Mouse (Mus musculus) MEL (cell line): Measurements from ENCODE around the gene Hoxd13.

Experiments
- CTCF ChIP-seq, 3 experiments: IDR thresholded peaks in 2 of 3; conservative IDR thresholded peaks in 1 of 3; 2 replicates each; pipeline ENCODE4 v1.5.1; 2011 to 2012; ENCODE audit warnings: low read length in 3 of 3, low read depth in 2 of 3, mild to moderate bottlenecking in 2 of 3, improper control_type of control experiment in 1 of 3, inconsistent platforms in 1 of 3, mixed read lengths in 1 of 3, moderate library complexity in 1 of 3; ENCODE audit not compliant: control insufficient read depth in 1 of 3, insufficient read depth in 1 of 3, poor library complexity in 1 of 3, severe bottlenecking in 1 of 3
- ELF1 ChIP-seq: IDR thresholded peaks from 2 replicates; pipeline ENCODE4 v1.6.1; 2014; ENCODE audit warnings: low read depth, mild to moderate bottlenecking, inconsistent platforms, low read length, improper control_type of control experiment, moderate library complexity
- GATA1 ChIP-seq: IDR thresholded peaks from 2 replicates; pipeline ENCODE4 v1.6.1; 2011; ENCODE audit warnings: low read depth, low read length, improper control_type of control experiment
- JUND ChIP-seq: IDR thresholded peaks from 2 replicates; pipeline ENCODE4 v1.6.1; 2011; ENCODE audit warnings: low read depth, mild to moderate bottlenecking, improper control_type of control experiment, low read length
- MAX ChIP-seq: IDR thresholded peaks from 2 replicates; pipeline ENCODE4 v1.6.1; 2011; ENCODE audit warnings: low read length, improper control_type of control experiment
- NELFE ChIP-seq: IDR thresholded peaks from 2 replicates; pipeline ENCODE4 v1.6.1; 2011; ENCODE audit warnings: low read depth, low read length, improper control_type of control experiment
- POLR2A ChIP-seq, 2 experiments: IDR thresholded peaks; 2 replicates each; pipeline ENCODE4 v1.6.1; 2011 to 2012; ENCODE audit warnings: low read length in 2 of 2, mild to moderate bottlenecking in 2 of 2, control low read depth in 1 of 2, improper control_type of control experiment in 1 of 2, low read depth in 1 of 2, moderate library complexity in 1 of 2; ENCODE audit not compliant: control insufficient read depth in 1 of 2, insufficient read depth in 1 of 2, poor library complexity in 1 of 2
- POLR2AphosphoS5 ChIP-seq: IDR thresholded peaks from 2 replicates; pipeline ENCODE4 v1.6.1; 2012; ENCODE audit warnings: low read depth, borderline replicate concordance, mild to moderate bottlenecking, inconsistent platforms, low read length, moderate library complexity, mixed read lengths
- RCOR1 ChIP-seq: IDR thresholded peaks from 2 replicates; pipeline ENCODE4 v1.6.1; 2012; ENCODE audit warnings: low read depth, mild to moderate bottlenecking, inconsistent platforms, low read length, improper control_type of control experiment
- TCF12 ChIP-seq: IDR thresholded peaks from 2 replicates; pipeline ENCODE4 v1.6.1; 2014; ENCODE audit warnings: low read depth, mild to moderate bottlenecking, inconsistent platforms, low read length, improper control_type of control experiment, moderate library complexity
- USF2 ChIP-seq, 2 experiments: IDR thresholded peaks; 2 replicates each; pipeline ENCODE4 v1.6.1; 2011 to 2012; ENCODE audit warnings: improper control_type of control experiment in 2 of 2, low read length in 2 of 2, borderline replicate concordance in 1 of 2, inconsistent platforms in 1 of 2, low read depth in 1 of 2, mild to moderate bottlenecking in 1 of 2; ENCODE audit not compliant: insufficient read depth in 1 of 2
- ZC3H11A ChIP-seq: IDR thresholded peaks from 2 replicates; pipeline ENCODE4 v1.6.1; 2012; ENCODE audit warnings: low read depth, mild to moderate bottlenecking, inconsistent platforms, low read length, improper control_type of control experiment

DNA sequence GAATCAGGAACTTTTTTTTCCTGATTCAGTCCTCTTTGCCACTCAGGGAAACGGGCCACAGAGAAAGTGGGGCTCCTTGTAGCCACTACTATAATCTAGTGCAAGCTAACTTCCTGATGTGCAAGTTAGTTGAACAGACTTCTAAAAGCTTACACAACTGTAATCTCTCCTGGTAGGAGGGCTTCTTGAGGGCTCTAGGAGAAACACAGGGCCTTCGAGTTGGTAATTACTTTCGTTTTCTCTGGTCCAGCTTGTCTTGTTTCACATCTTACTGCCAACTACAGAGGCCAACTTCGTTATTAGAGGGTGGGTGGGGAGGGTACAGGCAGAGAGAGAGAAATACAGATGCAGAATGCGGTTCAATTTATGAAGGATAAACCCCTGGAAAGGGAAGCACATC lies 3.7 kb downstream of the Hoxd13 start:
- TF ChIP-seq POLR2A (IDR thresholded peaks at IDR 0.05; ENCODE audit: control insufficient read depth in 1 of 2, insufficient read depth in 1 of 2, low read depth in 1 of 2, low read length in 2 of 2, poor library complexity in 1 of 2) (no peak), TCF12 (no peak), MAX (no peak), RCOR1 (no peak), CTCF (IDR thresholded peaks at IDR 0.05 in 2 of 3, conservative IDR thresholded peaks at IDR 0.05 in 1 of 3; ENCODE audit: control insufficient read depth in 1 of 3, insufficient read depth in 1 of 3, low read depth in 2 of 3, low read length in 3 of 3, poor library complexity in 1 of 3, severe bottlenecking in 1 of 3) (no peak), ELF1 (no peak), JUND (no peak), GATA1 (no peak), NELFE (no peak), ZC3H11A (no peak), USF2 (IDR thresholded peaks at IDR 0.05; ENCODE audit: borderline replicate concordance in 1 of 2, insufficient read depth in 1 of 2, low read depth in 1 of 2, low read length in 2 of 2) (no peak), POLR2AphosphoS5 (no peak)
